Mouse (Mus musculus) naive thymus-derived CD4-positive, alpha-beta T cell, adult 2 months (primary cell): Measurements from ENCODE around the gene BC034090.
"Not testable (repeated sequence)": the region's sequence is repeated elsewhere in the genome, so short reads cannot be mapped to it uniquely, and the experiment has no call there.

ENCODE experiments used
- DNase-seq: peaks from one replicate; pipeline ENCODE4 v3.0.0-alpha.2; 2011; ENCODE audit warnings: low read depth

BC034090 gene

GRCm38 (mm10) chr1:155243797-155244770, at the start of gene BC034090:
TSS of gene BC034090 (minus strand) at chr1:155244444.
- no peak for DNase-seq

GRCm38 (mm10) chr1:155293446-155293845, 49.2 kb upstream of the BC034090 start:
- DNase-seq = peak; percentile 84

- DNase-seq = no peak
These were observed 45.2 kb upstream of the BC034090 start for GRCm38 (mm10) chr1:155289411-155289810.

GRCm38 (mm10) chr1:155288033-155288432, 43.8 kb upstream of the BC034090 start:
- no peak for DNase-seq

- DNase-seq = no peak
These were observed 39.6 kb upstream of the BC034090 start for GRCm38 (mm10) chr1:155283808-155284207.

- peak; percentile 75 for DNase-seq
These were observed 37.0 kb upstream of the BC034090 start for GRCm38 (mm10) chr1:155281003-155281793.

- no peak for DNase-seq
These were observed 36.1 kb upstream of the BC034090 start for GRCm38 (mm10) chr1:155280306-155280705.

- no peak for DNase-seq
These were observed 32.3 kb upstream of the BC034090 start for GRCm38 (mm10) chr1:155276381-155277033.

DNA sequence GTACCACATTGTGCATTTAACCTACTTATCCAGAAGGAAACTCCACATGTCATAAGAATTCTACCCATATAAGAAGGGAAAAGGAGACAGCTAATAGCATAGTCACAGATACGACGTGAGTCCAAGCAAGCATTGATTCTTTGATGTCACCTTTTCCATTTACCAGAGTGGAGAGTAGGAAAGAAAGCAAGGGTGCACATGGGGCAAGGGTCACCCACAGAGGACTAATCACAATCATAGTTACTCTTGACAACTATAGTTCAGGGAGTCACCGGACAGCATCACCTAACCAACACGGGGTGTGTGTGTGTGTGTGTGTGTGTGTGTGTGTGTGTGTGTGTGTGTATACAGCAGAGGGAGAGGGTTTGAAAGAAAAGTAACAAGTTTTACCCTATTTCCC, 31.5 kb upstream of the BC034090 start:
- DNase-seq = no peak

DNA sequence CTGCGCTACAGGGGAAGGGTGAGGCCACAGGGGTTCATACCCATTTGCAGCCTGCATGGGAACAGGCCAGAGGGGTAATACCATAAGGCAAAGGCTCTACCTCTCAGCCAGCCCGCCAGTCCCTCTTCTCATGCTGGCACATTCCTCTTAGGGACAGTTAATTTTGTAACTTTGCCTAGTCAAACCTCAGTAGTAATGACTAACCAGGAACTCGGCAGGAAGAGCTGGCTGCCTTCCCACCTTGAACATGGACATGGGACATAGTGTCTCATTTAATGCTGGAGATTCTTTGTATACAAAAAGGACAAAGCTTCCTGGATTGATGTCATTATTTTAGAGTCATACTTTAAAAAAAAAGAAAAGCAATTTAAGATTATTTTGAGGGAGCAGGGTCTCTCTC, 30.7 kb upstream of the BC034090 start:
- DNase-seq = no peak

DNA sequence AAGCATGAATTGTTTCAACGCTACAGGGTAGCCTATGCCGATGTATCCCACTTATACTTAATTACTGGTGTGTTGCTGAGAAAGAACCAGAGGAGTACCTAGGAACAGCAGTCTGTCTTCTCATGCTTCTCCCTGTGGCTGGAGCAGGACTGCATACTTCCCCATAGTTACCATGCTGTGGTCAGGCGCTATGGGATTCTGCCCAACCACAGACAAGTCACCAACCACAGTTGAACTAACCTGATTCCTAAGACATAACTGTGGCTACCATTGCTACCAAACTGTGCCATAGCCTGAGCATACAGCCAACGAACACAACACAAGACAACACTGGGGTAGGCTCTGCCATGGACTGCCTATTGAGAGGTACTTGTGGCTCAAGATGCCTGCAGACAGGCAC, 28.7 kb upstream of the BC034090 start:
- DNase-seq = no peak

DNA sequence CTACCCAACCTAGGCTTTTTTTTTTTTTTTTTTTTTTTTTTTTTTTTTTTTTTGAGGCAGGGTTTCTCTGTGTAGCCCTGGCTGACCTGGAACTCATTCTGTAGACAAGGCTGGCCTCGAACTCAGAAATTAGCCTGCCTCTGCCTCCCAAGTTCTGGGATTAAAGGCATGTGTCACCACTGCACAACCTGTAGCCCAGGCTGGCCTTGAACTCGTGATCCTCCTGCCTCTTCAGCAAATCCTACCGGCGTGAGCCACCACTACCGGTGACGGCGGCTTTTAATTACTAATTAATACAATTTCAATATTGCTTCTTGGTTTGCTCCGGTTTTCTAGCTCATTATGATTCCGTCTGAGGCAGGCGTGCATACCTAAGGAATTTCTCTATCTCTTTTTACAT, 18.3 kb upstream of the BC034090 start:
- not testable (repeated sequence) for DNase-seq

DNA sequence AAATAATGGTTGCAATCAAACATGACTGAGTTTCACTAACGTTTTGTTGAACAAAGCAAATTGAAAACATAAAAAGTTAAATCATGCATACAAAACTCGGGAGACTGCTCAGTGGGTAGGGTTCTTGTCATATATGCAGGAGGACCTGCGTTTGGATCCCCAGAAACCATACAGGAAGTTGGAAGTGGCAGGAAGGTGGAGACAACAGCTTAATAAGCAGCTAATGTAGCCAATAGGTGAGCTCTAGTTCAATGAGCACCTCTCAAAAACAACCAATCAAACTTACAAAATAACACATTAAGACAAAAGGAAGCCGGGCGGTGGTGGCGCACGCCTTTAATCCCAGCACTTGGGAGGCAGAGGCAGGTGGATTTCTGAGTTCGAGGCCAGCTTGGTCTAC, 10.1 kb upstream of the BC034090 start:
- no peak for DNase-seq

DNA sequence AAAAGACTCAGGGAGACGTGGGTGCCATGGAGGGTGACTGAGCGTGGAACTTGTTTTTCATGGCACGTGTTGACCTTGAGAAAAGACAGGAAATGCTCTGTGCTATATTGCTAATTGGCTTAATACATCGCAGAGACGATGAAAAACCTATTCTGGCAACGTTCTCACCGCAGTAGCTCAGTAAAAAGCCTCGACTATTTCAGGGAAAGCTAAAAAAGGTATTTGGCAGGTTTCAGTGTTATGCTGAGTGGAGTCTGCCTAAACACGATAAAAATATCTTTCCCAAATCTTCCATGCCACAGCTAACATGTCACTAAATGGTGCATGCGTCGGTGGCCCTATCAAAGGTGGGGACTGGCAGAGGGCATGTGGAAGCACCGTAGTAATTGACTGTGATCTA, 8.9 kb upstream of the BC034090 start:
- DNase-seq = no peak

- no peak for DNase-seq
These were observed 8.4 kb upstream of the BC034090 start for GRCm38 (mm10) chr1:155252631-155253121.

DNA sequence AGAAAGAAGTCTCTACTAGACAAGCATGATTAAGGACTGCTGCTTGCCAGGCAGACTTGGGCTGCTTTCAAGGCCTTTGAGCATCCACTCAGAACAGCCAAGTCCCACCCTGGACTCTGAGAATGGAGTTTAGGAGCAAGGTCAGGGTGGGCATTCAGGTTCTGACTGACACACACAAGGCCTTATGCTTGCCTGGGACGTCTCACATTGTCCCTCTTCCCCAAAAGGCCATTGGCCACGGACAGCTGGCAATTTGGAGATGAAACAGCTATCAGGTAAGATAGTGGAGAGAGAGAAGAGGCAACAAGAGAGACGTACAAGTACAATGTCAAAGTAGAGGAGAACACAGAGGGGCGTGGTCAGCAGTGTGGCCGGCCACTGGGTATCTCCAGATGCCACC, 7.4 kb upstream of the BC034090 start:
- no peak for DNase-seq

GRCm38 (mm10) chr1:155250531-155251135, 6.4 kb upstream of the BC034090 start:
- DNase-seq = no peak

- no peak for DNase-seq
These were observed 5.7 kb upstream of the BC034090 start for GRCm38 (mm10) chr1:155249896-155250295.

GRCm38 (mm10) chr1:155248041-155248440, 3.8 kb upstream of the BC034090 start:
- no peak for DNase-seq

GRCm38 (mm10) chr1:155247441-155247840, 3.2 kb upstream of the BC034090 start:
- no peak for DNase-seq

DNA sequence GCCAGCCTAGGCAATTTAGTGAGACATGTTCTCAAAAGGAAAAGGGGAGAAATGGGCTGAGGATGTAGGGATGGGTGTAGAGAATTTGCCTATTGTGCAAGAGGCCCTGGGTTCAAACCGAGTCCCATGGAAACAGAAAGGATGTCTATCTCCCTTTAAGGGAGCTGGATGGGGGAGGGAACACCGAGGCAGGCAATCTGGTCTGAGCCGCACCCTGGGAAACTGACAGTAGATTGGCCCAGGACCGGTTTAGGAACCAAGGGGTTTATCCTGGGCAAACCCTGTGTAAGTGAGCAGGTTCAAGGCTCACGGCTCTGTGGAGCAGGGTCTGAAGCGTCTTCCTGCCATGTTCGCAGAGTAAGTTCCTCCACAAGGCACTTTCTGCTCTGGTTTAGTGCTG, 1.3 kb upstream of the BC034090 start:
- DNase-seq = no peak

- DNase-seq = no peak
These were observed 547 bp upstream of the BC034090 start for GRCm38 (mm10) chr1:155244771-155245211.
